Mouse (Mus musculus): ENCODE results near the gene Ube2a. TPM values are rescaled to one million over a fixed set of nuclear protein-coding genes. Genes with fewer than 3 reads are reported as not detected.
A peak's percentile ranks its signal among the peaks of the same experiment; 100 is the strongest.
"Not testable (repeated sequence)": the region's sequence is repeated elsewhere in the genome, so short reads cannot be mapped to it uniquely, and the experiment has no call there.

Gene Ube2a
- 10 to 100 TPM; 53.5 to 57.9 TPM for total RNA-seq (2021)
- long read RNA-seq, transcript Ube2a-201 (6 exons, 1,732 nt), result major isoform, 31 of 34 reads
- long read RNA-seq, partial matches to known transcripts, result 0 of 34 reads
- long read RNA-seq, other reads (novel, unspliced or antisense), result 1 of 34 reads

DNA sequence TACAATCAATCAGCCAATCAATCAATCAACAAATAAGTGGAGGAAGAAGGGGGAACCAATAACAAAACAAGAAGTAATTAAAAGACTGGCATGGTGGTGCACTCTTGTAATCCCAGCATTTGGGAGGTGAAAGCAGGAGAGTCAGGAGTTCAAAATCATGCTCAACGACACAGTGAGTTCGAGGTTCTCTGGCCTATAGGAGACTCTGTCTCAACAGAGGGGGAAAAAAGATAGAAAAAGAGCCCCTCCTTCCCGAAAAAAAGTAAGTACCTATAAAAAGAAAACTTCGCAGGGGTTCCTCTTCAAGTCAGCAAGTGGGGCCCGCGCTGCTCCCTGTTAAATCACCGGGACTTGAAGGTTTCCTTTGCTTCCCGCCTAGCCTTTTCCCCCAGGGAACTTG, at the start of gene Ube2a, which contains the start of gene C330007P06Rik:
TSS of gene Ube2a (plus strand) at position 136 of the 400 bp plus-strand sequence.
TSS of gene C330007P06Rik (minus strand) at position 347 of the 400 bp plus-strand sequence.
- DNase-seq (ENCODE audit: low spot score in 2 of 2), result no peak

DNA sequence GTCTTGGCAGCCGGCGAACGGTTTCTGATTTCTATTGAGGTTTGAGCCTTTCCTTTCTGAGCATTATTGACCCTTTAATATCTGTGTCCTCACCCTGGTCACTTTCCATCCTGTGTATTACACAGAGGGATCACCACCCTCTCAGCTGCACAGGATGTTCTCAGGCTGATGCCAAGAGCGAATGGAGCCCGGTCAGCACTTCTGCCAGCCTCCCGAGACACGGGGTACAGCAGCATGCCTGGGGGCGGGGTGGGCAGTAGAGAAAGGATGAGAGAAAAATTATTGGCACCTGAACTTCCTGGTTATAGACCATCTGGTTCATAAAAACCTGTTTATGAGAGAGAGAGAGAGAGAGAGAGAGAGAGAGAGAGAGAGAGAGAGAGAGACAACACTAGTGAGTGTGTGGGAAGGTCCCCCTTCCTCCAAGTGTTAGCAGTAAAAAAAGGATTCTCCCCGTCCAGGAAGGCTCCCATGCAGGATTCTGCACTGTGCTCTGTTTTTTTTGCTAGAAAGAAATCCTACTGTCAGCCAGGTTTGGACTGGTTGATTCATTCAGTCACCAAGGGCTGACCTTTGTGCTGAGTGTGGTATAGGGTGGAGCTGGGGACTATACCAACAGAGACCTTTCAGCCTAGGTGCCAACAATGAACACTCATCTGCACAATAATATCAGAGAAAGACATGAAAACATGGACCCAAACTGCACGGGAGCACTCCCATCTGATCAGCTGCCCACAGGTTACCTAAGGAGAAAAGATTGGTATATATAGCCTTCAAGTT, 49.6 kb upstream of the Ube2a start:
- DNase-seq (ENCODE audit: low spot score in 2 of 2), result no peak

DNA sequence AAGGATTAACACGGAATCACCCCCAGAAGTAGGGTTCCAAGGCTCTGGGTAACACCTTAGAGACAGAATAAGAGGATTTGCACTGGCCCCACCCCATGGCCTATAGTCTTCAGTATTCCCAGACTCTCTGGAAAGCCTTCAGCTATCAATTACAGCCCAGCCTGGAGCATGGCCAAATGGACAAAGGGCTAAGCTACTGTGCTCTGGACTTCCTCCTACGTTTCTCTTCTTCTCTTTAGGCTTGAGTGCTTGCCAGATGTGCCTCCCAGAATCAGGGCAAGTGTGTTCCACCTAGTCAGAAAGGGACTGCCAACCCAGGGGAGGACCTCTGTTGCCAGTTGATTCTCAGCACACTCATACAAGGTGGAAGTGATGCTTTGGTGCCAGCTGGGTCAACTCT, 48.7 kb upstream of the Ube2a start:
- no peak for DNase-seq (ENCODE audit: low spot score in 2 of 2)

DNA sequence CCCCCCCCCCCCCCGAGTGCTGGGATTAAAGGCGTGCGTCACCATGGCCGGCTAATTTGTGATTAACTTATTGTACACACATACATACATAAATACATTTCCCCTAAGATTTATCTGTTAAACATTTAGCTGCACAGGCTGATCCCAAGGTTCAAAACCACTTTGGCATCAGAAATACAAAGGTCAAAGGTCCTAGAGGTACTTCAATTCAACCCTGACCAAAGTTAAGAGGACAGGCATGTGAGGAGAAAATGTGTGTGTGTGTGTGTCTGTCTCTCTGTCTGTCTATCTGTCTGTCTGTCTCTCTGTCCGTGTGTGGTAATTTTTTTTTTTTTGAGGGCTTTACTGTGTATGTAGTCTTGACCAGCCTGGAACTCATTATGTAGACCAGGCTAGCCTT, 46.8 kb upstream of the Ube2a start:
- DNase-seq (ENCODE audit: low spot score in 2 of 2), result no peak

DNA sequence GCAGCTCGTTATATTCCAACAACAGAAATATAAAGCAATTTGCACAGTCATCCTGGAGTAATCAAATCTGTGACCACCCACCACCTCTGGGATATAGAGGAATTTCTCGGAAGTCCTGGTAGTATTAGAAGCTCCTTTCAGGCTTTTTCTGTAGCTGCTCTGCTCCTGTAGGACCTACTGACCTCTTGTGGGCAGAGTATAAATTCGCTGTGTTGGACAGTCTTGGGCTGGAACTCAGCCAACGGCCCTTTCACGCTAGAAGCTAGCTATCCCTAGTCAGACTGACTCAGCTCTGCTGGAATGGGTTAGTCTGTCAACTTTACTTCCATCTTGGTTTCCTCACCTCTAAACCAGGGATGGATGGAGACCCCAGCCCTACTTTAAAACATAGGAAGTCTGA, 43.4 kb upstream of the Ube2a start:
- no peak for DNase-seq (ENCODE audit: low spot score in 2 of 2)

DNA sequence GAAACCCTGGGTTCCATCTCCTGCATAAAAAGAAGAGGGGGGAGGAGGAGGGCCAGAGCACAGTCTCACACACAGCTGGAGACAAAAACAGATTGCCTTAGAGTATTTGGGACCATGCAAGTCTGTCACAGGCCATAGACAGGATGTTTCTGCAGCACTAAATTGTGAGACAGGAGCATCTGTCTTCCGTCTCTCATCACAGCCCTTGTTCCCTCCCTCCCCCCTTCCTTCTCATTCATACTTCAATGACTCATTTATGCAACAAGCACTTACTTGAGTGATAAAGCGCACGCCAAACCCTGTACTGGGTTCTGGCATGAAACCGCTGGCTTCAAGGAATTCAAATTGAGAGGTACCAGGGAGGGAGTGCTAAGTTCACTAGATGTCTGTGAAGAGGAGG, 42.1 kb upstream of the Ube2a start:
- DNase-seq (ENCODE audit: low spot score in 2 of 2), result peak in 1 of 2 experiments; percentile 15

DNA sequence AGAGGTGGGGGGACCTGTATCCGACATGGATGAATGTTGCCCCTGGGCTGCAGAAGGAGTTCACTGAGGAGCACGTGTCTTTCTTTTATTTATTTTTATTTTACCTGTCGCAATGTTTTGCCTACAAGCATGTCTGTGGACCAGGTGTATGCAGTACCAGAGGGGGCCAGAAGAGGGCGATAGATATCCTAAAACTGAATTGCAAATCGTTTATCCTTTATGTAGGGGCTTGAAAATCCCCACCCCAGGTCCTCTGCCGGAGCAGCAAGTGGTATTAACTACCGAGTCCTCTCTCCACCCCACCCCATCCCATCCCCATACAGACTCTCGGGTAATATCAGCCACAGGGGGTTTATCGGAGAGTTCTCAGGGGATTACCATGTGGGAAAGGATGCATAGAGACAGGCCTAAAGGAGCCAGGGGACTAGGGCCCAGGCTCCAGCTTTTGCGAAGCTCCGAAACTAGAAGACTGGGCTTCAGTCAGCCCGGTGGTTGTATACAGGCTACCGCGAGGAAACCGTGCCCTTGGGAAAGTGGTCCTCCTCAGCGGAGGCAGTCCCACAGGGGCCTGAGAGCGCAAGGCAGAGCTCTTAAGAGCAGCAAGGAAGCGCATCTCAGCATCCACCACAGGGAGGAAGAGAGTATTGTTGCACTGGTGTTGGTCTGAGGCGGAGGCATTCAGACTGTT, 40.2 kb upstream of the Ube2a start:
- peak; percentile 24 to 75 for DNase-seq (ENCODE audit: low spot score in 2 of 2)

DNA sequence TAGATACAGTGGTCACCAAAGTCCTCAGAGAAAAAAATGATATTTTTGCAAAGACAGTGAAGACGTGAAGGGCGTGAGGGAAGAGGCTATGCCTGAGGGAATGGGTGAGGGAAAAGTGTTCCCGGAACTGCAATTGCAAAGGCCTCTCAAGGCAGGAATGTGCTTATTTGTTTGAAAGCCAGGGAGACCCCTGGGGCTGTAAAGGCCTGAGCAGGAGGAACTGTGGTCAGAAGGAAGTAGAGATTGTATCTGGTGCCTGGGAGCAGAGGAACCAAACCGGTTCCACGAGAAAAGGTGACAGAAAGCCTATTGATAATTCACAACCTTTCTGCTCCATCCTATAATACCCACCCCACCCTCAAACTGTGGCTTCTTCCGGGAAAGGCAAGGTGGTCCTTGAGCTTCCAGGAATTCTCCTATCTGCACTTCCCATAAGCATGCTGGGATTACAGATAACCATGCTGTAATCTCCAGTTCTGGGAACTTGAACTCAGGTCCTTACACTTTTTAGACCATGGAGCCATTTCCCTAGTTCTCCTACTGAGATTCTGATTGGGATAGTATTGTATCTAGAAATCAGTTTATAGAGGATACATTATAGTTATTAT, 36.5 kb upstream of the Ube2a start:
- DNase-seq (ENCODE audit: low spot score in 2 of 2), result no peak

DNA sequence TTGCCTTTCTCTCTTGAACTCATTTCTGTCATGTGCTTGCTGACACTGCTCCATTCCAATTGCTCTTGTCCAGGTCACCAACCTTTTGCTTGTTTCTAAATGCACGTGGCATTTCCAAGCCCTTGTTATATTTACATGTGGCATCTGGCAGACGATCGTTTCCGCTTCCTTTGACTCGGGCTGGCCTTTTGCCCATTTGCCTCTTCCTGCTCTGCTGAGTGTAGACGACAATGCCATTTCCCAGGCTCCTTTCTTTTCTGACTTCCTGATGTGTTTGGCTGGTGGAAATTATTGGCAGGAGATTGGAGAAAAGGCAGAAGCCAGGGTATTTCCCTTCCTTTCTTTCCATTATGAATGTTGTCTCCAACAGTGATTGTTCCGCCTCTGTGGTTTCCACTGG, 34.3 kb upstream of the Ube2a start:
- DNase-seq (ENCODE audit: low spot score in 2 of 2), result no peak

DNA sequence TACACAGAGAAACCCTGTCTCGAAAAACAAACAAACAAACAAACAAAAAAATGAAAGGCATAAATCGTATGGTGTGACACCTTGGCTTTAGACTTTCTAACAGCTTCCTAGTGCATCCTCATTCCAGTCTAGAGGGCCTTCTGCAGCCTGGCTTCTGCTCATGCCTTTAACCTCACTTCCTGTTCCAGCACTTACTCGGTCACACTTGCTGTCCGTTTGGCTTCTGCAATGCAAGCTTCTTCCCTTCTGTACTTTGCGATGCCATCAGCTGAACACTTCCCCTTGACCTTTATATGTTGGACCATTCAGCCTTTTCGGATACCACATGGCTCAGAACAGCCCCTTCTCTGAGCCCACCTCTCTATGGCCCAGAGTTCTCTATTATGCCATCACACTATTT, 32.0 kb upstream of the Ube2a start:
- no peak for DNase-seq (ENCODE audit: low spot score in 2 of 2)

DNA sequence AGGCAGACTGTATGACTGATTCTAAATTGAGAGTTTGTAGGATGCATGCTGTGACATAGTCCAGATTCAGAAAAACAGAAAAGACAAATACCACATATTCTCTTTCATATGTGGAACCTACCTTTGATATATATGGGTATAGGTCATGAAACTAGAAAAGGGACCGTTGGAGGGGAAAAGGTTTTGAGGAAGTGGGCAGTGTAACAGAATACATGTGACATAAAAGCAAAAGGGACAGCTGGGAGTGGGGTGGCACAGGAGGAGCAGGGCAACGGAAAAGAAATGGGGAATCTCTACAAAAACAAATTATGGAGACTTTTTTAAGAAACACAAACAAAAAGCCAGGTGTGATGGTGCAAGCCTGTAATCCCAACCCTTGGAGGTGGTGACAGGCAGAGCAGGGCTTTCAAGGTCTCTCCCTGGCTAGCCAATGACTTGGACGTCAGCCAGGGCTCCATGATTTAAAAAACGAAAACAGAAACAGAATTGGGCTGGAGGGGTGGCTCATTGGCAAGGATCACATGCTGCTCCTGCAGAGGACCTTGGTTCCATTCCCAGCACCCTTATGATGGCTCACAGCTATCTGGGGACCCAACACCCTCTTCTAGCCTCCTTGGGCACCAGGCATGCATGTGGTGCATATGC, 30.2 kb upstream of the Ube2a start:
- DNase-seq (ENCODE audit: low spot score in 2 of 2), result no peak

DNA sequence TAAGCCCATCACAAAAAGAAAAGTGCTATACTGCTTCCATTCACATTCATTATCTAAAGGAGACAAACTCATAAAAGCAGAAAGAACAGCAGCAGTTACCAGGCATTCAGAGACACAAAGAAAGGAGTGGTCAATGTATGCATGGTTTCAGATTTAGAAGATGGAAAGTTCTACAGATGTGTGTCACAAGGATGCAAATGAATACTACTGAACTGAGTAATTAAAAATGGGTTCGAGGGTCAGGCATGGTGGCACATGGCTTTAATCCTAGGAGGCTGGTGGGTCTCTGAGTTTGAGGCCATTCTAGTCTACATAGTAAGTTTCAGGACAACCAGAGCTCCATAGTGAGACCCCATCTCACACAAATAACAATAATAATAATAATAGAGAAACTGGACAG, 26.5 kb upstream of the Ube2a start:
- no peak for DNase-seq (ENCODE audit: low spot score in 2 of 2)

DNA sequence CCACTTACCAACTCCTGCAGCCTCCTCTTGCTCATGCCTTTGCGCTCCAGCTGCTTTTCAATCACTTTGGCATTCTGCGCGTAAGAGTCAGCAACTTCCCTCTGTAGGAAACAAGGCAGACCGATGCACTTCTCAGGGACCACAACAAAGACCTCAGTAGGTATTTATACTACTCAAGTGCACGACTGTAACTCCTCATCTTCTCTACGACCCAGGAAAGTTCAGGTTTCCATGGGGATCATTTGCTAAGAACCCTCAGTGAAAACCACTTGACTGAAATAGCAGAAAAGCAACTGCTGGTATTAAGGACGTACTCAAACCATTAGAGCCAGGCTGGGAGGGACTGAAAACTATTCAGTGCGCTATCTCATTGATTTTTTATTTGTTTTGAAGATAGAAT, 21.1 kb upstream of the Ube2a start:
- DNase-seq (ENCODE audit: low spot score in 2 of 2), result no peak

DNA sequence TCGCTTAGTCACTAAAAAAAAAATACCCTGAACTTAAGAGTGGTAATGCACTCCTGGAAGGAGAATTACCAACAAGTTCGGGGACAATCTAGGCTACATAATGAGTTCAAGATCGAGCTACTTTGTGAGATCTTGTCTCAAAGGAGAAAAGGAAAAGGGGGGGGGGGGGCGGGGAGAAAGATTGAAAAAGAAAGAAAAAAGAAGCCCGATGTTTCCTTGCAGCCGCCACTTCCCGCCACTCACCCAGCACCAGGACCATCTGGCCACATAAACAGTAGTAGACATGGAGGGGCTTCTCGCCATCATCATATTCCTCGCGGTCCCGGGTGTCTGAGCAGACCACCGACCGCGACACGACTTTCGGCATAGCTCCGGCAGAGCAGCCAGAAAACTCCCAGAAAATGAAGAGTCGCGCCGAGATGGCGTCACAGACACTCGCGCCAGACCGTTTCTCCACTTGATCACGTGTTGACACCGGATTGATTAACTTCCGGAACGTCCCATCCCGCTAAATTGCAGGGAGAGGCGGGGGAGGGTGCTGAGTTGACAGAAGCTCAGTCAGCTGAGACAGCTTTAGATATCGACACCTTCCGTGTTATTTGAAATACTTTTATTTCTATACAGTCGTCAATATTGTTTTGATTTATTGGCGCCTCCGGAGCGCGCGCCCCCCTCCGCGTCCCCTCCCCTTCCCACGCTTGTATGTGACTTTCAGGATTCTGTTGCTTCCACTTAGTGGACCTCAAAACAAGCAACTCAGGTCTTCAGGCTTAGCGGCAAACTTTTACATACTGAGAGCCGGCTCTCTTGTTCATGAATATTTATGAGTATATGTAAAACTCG, 9.7 kb upstream of the Ube2a start:
- peak; percentile 74 to 89 for DNase-seq (ENCODE audit: low spot score in 2 of 2)

DNA sequence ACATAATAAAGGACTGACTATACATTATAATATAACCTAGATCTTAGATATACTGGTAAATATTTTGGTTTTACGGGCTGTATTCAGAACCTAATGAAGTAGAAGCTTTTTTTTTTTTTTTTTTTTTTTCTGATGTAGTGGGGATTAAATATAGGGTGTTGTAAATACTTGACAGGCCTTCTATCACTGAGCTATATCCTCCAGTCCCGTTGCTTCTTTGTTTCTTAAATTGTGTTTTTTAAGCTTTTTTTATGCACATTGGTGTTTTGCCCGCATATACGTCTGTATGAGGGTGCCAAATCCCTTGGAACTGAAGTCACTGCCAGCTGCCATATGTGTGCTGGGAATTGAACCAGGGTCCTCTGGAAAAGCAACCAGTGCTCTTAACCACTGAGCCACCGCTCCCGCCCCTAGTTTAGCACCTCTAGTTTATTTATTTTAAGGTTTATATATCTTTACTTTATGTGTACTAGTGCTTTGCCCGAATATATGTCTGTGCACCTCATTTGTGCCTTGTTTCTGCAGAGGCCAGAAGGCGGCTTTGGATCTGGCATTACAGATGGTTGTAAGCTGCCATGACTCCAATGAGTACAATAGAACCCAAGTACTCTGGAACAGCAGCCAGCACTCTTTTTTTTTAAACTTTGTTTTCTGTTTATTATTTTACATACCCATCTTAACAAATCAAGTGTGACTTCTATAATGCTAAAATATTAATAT, 8.9 kb upstream of the Ube2a start:
- DNase-seq (ENCODE audit: low spot score in 2 of 2), result no peak

DNA sequence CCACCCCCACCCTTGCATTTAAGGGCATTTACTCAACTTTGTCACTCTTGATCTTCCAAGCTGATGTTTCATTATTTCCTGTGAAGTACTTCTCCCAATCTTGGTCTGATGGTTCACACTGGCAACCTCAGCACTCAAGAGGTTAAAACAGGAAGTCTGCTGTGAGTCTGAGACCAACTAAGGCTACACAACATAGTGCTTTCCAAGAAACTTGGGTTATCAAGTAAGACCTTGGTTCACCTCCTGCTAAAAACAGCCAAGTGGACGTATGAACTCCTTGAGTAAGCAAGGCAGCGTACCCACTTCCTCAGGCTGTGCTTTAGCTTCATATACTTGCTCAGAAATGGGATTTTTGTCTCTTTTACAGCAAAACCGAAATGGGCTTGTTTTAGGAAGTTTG, 3.3 kb upstream of the Ube2a start:
- DNase-seq (ENCODE audit: low spot score in 2 of 2), result no peak

DNA sequence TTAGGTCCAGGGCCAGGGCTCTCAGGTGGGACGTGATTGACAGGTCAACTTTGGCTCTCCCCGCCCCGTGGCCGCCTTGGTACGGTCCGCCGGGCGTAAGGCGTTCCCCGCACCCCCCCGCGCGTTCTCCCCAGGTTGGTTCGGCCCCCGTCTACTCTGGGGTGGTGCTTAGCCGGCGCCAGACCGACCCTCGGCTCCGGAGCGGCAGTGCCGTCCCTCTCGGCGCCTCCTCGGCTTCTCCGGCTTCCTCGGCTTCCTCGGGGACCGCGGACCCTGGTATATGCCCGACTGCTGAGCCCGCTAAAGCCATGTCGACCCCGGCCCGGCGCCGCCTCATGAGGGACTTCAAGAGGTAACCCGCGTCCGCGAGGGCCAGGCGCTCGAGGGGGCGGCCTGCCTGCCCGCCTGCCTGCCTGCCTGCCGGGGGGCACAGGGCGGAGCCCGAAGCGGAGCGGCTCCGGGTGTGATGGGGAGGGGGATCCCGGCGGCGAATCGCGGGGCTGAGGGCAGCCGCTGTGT, 537 bp downstream of the Ube2a start:
- peak; percentile 77 to 87 for DNase-seq (ENCODE audit: low spot score in 2 of 2)

DNA sequence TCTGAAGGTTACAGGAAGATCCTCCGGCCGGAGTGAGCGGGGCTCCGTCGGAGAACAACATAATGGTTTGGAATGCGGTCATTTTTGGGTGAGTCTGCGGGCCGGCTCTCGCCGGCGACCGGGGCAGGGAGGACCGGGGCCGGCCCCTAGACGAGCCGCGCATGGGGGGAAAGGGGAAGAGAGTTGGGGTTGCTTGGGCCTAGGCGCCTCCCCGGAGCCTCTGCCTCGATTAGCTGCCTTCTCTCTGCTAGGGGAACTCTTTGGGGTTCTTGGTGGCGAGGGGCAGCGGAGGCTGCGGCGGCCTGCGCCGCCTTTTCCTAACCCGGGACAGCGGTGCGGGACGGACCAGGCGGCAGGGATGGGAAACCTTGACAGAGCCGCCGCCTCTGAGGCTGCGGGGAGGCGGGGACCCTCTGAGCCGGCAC, 1.0 kb downstream of the Ube2a start:
- DNase-seq (ENCODE audit: low spot score in 2 of 2), result peak in 1 of 2 experiments; percentile 7

DNA sequence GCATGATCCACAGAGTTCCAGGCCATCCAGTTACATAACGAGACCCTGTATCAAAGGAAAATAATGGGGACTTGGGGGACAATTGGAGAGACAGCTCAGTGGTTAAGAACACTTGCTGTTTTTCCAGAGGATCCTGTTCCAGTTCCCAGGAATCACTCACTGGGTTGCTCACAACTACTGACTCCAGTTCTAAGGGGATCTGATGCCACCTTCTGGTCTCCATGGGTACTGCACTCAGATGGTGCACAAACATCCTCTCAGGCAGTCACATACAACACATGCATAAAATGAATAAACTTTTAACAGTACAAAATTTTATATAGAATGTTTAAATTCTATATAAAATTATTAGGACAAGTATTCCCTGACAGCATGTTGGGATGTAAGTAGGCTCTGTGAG, 11.0 kb downstream of the Ube2a start:
- DNase-seq (ENCODE audit: low spot score in 2 of 2), result no peak

DNA sequence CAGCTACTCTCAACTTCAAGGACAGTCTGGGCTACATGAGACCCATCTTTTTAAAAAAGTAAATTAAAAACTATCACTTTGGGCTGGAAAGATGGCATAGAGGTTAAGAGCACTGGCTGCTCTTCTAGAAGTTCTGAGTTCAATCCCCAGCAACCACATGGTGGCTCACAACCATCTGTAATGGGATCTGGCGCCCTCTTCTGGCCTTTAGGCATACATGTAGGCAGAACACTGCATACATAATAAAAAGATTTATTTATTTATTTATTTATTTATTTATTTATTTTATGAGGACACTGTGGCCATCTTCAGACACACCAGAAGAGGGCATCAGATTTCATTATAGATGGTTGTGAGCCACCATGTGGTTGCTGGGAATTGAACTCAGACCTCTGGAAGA, 25.2 kb downstream of the Ube2a start:
- not testable (repeated sequence) for DNase-seq (ENCODE audit: low spot score in 2 of 2)

Measured in layer of hippocampus, adult 18-20 months (tissue).